Mouse (Mus musculus) common myeloid progenitor, adult 5-6 weeks (primary cell): ENCODE data around the gene Ticam1. TPM values are rescaled to one million over a fixed set of nuclear protein-coding genes. Genes with fewer than 3 reads are reported as not detected.
"Not testable (repeated sequence)": the region's sequence is repeated elsewhere in the genome, so short reads cannot be mapped to it uniquely, and the experiment has no call there.

ENCODE experiments used
- ATAC-seq: replicated peaks from 2 replicates; pipeline ENCODE4 v1.8.0; 2016; ENCODE audit warnings: low read depth, mild to moderate bottlenecking, moderate TSS enrichment, inconsistent platforms; ENCODE audit not compliant: poor library complexity, severe bottlenecking
- total RNA-seq: library from RNA; stranded (forward); fragments of 200-1000, 187-1606 nt; gene quantifications from 2 replicates; pipeline ENCODE4 v1.2.3, GENCODE M21; 2017

Gene Ticam1
- total RNA-seq, 1 experiment from 2014 or later, result 4.1 TPM

- ATAC-seq, result peak; percentile 91
These were observed 7.4 kb downstream of the Ticam1 start for GRCm38 (mm10) chr17:56269153-56269630.

GRCm38 (mm10) chr17:56266271-56266670 lies 10.3 kb downstream of the Ticam1 start:
- ATAC-seq, result peak; percentile 27

- no peak for ATAC-seq
These were observed 10.7 kb downstream of the Ticam1 start for GRCm38 (mm10) chr17:56265869-56266268.

- peak; percentile 9; the same call in 1 of the 2 replicates for ATAC-seq
These were observed 11.6 kb downstream of the Ticam1 start for GRCm38 (mm10) chr17:56265011-56265410.

- peak; percentile 79 for ATAC-seq
These were observed 12.6 kb downstream of the Ticam1 start for GRCm38 (mm10) chr17:56264020-56264419.

- no peak for ATAC-seq
These were observed 13.9 kb downstream of the Ticam1 start for GRCm38 (mm10) chr17:56262645-56263094.

- no peak for ATAC-seq
These were observed 15.4 kb downstream of the Ticam1 start for GRCm38 (mm10) chr17:56261166-56261565.

GRCm38 (mm10) chr17:56259301-56260037 lies 17.1 kb downstream of the Ticam1 start:
- ATAC-seq, result no peak

- ATAC-seq, result not testable (repeated sequence)
These were observed 17.8 kb downstream of the Ticam1 start for GRCm38 (mm10) chr17:56258812-56259211.

- ATAC-seq, result not testable (repeated sequence)
These were observed 18.3 kb downstream of the Ticam1 start for GRCm38 (mm10) chr17:56258269-56258668.

- ATAC-seq, result no peak
These were observed 19.2 kb downstream of the Ticam1 start for GRCm38 (mm10) chr17:56257181-56257894.

- peak; percentile 87 for ATAC-seq
These were observed 20.2 kb downstream of the Ticam1 start, which contains the start of gene Fem1a for GRCm38 (mm10) chr17:56256239-56256881. Gene Fem1a, plus strand, starts transcription at chr17:56256810.

- ATAC-seq, result peak; percentile 75
These were observed 20.7 kb downstream of the Ticam1 start for GRCm38 (mm10) chr17:56255863-56256238.

- no peak for ATAC-seq
These were observed 21.2 kb downstream of the Ticam1 start for GRCm38 (mm10) chr17:56255429-56255828.

GRCm38 (mm10) chr17:56254695-56255094 lies 21.9 kb downstream of the Ticam1 start:
- no peak for ATAC-seq

GRCm38 (mm10) chr17:56251136-56251829 lies 25.3 kb downstream of the Ticam1 start:
- ATAC-seq, result peak; percentile 69

GRCm38 (mm10) chr17:56245608-56246007 lies 31.0 kb downstream of the Ticam1 start:
- ATAC-seq, result no peak

GRCm38 (mm10) chr17:56241541-56242401 lies 34.8 kb downstream of the Ticam1 start:
- peak; percentile 100 for ATAC-seq
